Mouse (Mus musculus) heart, postnatal 10 days (tissue): ENCODE data around the gene Coro6. TPM values are rescaled to one million over a fixed set of nuclear protein-coding genes. Genes with fewer than 3 reads are reported as not detected.

Experiments
- DNase-seq, 2 experiments: peaks; one replicate each; pipeline ENCODE4 v3.0.0; 2021
- intact Hi-C: fragments of 180-260 bp; cut with DNase I; formaldehyde crosslinking; loops from one replicate; pipeline ENCODE4 v1.15.1; 2025
- total RNA-seq, 2 experiments: library from RNA; stranded (reverse); gene quantifications; 2 replicates each; pipeline ENCODE4 v1.2.3; 2021

The Coro6 gene
- total RNA-seq, 2 experiments from 2014 or later = 196 to 202 TPM

- intact Hi-C loops = no loop called here
- no peak for DNase-seq
Measured at GRCm38 (mm10) chr11:77463101-77463445, 862 bp downstream of the Coro6 start.

- DNase-seq = peak in 1 of 2 experiments; percentile 46
- intact Hi-C loops = loop anchor here (2.0 kb wide), 1 partner anchor 23 kb away; no protein-coding TSS in a partner anchor
Measured at GRCm38 (mm10) chr11:77463786-77464185, 1.6 kb downstream of the Coro6 start.

- intact Hi-C loops = loop anchor here (2.0 to 5.0 kb wide), 3 partner anchors 22 to 247 kb away; partner anchors contain the start of gene Ssh2
- DNase-seq = peak; percentile 68 to 77
Measured at GRCm38 (mm10) chr11:77464684-77465083, 2.5 kb downstream of the Coro6 start.

- DNase-seq = no peak
- intact Hi-C loops = loop anchor here (2.0 to 5.0 kb wide), 3 partner anchors 22 to 248 kb away; partner anchors contain the start of gene Ssh2
Measured at GRCm38 (mm10) chr11:77465111-77465510, 2.9 kb downstream of the Coro6 start.

DNA sequence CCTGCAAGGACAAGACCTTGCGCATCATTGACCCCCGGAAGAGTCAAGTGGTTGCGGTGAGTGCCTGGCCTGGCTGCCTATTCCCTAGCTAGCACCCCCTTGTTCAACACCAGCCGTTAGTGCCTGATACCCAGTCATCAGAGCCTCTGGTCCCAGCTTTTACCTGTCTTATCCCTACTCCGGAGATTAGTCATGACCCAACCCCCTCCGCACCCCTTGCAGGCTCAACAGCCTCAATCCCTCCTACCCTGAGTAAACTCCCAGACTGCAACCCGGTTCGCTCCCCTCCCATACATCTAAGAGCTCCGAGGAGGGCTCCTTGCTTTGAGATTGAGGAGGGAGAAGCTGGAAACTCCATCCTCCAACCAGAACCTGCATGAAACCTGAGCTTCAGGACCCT is 4.3 kb downstream of the Coro6 start:
- intact Hi-C loops = loop anchor here (2.0 to 5.0 kb wide), 3 partner anchors 149 to 249 kb away; partner anchors contain the start of gene Ssh2
- DNase-seq = no peak

DNA sequence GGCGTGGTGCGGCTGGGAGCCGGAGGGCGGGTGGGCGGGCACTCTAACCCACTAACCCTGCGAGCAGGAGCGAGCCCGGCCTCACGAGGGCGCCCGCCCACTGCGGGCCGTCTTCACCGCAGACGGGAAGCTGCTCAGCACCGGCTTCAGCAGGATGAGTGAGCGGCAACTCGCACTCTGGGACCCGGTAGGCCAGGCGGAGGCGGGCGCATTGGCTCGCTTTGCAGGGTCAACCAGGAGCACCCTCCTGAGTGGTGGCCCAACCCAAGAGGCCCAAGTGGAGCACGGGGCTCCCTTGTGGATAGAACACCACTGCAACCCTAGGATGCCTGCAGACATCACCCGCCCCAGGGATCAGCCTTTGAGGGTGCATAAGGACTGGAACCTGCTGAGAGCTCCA is 4.9 kb downstream of the Coro6 start:
- intact Hi-C loops = loop anchor here (2.0 to 5.0 kb wide), 3 partner anchors 150 to 250 kb away; partner anchors contain the start of gene Ssh2
- DNase-seq = peak; percentile 81 to 85

- DNase-seq = peak; percentile 81 to 87
- intact Hi-C loops = loop anchor here (2.0 to 5.0 kb wide), 3 partner anchors 150 to 250 kb away; partner anchors contain the start of gene Ssh2
Measured at GRCm38 (mm10) chr11:77467784-77468183, 5.6 kb downstream of the Coro6 start.

DNA sequence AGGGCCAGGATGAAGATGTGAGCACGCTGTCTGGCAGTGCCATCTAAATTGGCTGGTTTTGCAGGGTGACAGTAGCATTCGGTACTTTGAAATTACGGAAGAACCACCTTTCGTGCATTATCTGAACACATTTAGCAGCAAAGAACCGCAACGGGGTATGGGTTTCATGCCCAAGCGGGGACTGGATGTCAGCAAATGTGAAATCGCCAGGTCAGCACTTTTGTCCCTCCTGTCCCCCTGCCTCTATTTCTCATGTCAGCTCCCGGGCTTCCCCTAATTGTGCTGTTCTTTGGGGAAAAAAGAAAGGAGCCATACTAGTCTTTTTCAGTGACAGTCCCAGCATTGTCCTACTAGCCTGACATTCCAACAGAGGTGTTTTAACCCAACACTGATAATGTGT is 6.2 kb downstream of the Coro6 start:
- no peak for DNase-seq
- intact Hi-C loops = loop anchor here (5.0 kb wide), 2 partner anchors 151 to 251 kb away; partner anchors contain the start of gene Ssh2

DNA sequence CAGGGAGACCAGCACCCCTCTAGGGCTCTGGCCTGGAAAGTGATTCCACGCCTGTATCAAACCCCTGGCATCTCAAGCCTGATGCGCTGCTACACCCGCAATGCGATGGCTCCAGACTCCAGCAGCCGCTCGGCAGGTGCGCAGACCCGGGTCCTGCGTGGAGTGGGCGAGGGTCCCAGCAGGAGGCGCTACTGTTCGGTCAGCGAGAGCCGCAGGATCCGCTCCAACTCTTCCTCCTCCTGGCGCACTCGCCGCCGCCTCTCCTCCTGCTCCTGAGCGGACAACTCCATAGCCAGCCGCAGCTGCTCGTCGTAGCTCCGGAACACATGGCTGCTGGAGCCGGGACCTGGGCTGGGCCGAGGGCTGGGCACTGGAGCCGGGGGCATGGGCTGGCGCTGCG is 9.2 kb downstream of the Coro6 start:
- no peak for DNase-seq
- intact Hi-C loops = no loop called here

DNA sequence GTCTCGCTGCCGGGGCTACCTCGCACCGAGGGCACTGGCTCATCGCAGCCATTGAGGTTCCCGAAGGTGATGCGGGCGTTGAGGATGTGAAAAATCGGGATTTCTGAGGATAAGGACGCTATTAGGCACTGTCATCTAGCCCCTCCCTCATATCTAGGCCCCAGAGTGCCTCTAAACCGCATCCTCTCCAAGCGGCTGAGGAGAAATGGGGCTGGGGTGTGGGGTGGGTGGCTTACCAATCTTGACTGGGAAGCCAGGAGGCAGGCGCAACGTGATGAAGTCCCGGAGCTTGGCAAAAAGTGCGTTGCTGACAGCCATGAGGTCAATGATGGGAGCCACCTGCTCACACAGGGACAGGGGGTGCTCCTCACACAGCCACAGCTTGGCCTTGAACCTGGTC is 10.6 kb downstream of the Coro6 start:
- DNase-seq = no peak
- intact Hi-C loops = no loop called here

GRCm38 (mm10) chr11:77476216-77476615 is 14.0 kb downstream of the Coro6 start:
- intact Hi-C loops = no loop called here
- DNase-seq = no peak

GRCm38 (mm10) chr11:77476895-77477294 is 14.7 kb downstream of the Coro6 start:
- no peak for DNase-seq
- intact Hi-C loops = no loop called here

GRCm38 (mm10) chr11:77483043-77483442 is 20.8 kb downstream of the Coro6 start:
- intact Hi-C loops = no loop called here
- no peak for DNase-seq

DNA sequence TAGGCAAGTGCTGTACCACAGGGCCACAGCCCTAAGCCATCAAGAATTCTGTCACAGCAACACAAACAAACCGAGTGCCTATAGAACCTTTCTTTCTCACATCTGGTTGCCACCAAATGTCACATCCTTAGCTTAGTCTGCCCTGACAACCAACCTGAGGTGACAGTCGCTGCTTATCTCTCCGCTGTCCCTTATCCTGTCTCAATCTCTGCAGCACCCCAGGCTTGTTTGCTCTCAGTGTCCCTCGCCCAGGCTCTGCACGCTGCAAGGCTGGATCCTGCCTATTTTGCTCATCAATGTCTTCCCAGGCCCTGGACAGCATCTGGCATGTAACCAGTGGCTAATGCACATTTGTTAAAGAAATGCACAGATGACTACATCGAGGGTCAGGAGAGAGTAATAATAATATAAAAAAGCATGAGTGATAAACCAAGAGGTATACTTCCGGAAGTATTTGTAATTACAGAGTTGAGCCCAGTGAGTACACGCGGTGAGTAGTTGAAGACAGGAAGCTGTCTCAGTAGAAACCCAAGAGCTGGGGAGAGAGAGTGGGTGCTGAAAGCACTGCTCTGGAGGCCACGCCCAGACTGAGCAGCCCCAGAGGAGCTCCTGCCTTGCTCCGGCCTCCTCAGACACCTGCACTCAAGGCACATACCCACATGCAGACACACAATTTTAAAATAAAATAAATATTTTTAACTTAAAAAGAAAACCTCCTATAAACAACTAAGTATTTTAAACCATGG is 21.5 kb downstream of the Coro6 start:
- DNase-seq = no peak
- intact Hi-C loops = no loop called here

- no peak for DNase-seq
- intact Hi-C loops = no loop called here
Measured at GRCm38 (mm10) chr11:77485229-77485628, 23.0 kb downstream of the Coro6 start.

- DNase-seq = no peak
- intact Hi-C loops = loop anchor here (2.0 kb wide), 1 partner anchor 22 kb away; no protein-coding TSS in a partner anchor
Measured at GRCm38 (mm10) chr11:77486798-77487197, 24.6 kb downstream of the Coro6 start.

- no peak for DNase-seq
- intact Hi-C loops = no loop called here
Measured at GRCm38 (mm10) chr11:77488771-77489581, 26.8 kb downstream of the Coro6 start.

GRCm38 (mm10) chr11:77489591-77490235 is 27.5 kb downstream of the Coro6 start, which contains the start of gene Ankrd13b:
Gene Ankrd13b (minus strand): TSS chr11:77489678.
- intact Hi-C loops = loop anchor here (10.0 kb wide), 1 partner anchor 305 kb away; no protein-coding TSS in a partner anchor
- DNase-seq = peak; percentile 79 to 83

- intact Hi-C loops = loop anchor here (10.0 kb wide), 1 partner anchor 304 kb away; no protein-coding TSS in a partner anchor
- DNase-seq = no peak
Measured at GRCm38 (mm10) chr11:77490451-77490850, 28.2 kb downstream of the Coro6 start.

DNA sequence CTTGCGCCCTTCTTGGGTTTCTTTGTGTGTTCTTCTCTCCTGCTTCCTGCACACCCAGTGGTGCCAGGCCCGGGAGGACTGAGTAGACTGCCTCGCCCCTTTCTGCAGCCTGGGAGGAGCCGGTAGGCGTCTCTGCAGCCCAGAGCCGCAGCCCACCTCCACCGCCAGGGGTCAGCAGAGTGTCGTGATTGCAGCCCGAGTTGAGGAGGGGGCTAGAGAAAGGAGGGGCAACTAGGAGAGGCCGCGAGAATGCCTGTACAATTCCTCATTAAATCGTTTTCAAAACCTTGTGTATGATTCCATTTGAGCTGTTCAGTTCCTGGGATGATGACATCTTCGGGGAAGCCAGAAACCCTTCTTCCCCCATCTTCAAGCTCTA is 28.9 kb downstream of the Coro6 start:
- DNase-seq = peak; percentile 94 to 95
- intact Hi-C loops = loop anchor here (1.0 to 10.0 kb wide), 3 partner anchors 10 to 304 kb away; no protein-coding TSS in a partner anchor
